Mouse (Mus musculus) CH12.LX (cell line): ENCODE measurements around the gene Klhl3. TPM values are rescaled to one million over a fixed set of nuclear protein-coding genes. Genes with fewer than 3 reads are reported as not detected.

Experiments
- DNase-seq: peaks from one replicate; pipeline ENCODE4 v3.0.0-alpha.2; 2013; ENCODE audit errors: extremely low read depth
- H3K27ac ChIP-seq: 2 replicates; pipeline ENCODE4 v1.5.1; 2012; ENCODE audit warnings: low read depth, mild to moderate bottlenecking, control low read depth, moderate library complexity; ENCODE audit not compliant: insufficient read depth
- H3K27me3 ChIP-seq: replicated peaks from 2 replicates; pipeline ENCODE3; 2012; ENCODE audit warnings: inconsistent platforms
- H3K36me3 ChIP-seq, 2 experiments: replicated peaks in 1 of 2; 2 replicates each; pipeline versions ENCODE3 to v1.6.1; 2012; ENCODE audit warnings: inconsistent platforms in 1 of 2, low read length in 1 of 2, mild to moderate bottlenecking in 1 of 2, mixed read lengths in 1 of 2, moderate library complexity in 1 of 2; ENCODE audit not compliant: control insufficient read depth in 1 of 2, insufficient read depth in 1 of 2
- H3K4me1 ChIP-seq, 2 experiments: 2 replicates each; pipeline ENCODE4 v1.6.1; 2012; ENCODE audit warnings: inconsistent platforms in 1 of 2, moderate library complexity in 1 of 2; ENCODE audit not compliant: insufficient read depth in 2 of 2, control insufficient read depth in 1 of 2
- H3K4me2 ChIP-seq: 2 replicates; pipeline ENCODE4 v1.6.1; 2012; ENCODE audit warnings: low read depth, mild to moderate bottlenecking, control low read depth; ENCODE audit not compliant: poor library complexity, insufficient read depth, severe bottlenecking
- H3K4me3 ChIP-seq, 3 experiments: fragments of 150-350 bp in 1 of 3; sonication (generic) in 1 of 3; replicated peaks in 1 of 3; 2 replicates each; pipeline versions ENCODE3 to v1.5.1; 2011 to 2012; ENCODE audit warnings: low read depth in 2 of 3, low read length in 2 of 3, mild to moderate bottlenecking in 2 of 3, moderate library complexity in 2 of 3, control low read depth in 1 of 3, improper control_type of control experiment in 1 of 3, inconsistent platforms in 1 of 3, mixed read lengths in 1 of 3; ENCODE audit not compliant: poor library complexity in 1 of 3
- H3K79me2 ChIP-seq: replicated peaks from 2 replicates; pipeline ENCODE4 v1.6.1; 2012; ENCODE audit warnings: mild to moderate bottlenecking, moderate library complexity; ENCODE audit not compliant: control insufficient read depth, poor library complexity, insufficient read depth, severe bottlenecking; ENCODE audit errors: extremely low read depth
- H3K9ac ChIP-seq: 2 replicates; pipeline ENCODE4 v1.6.1; 2012; ENCODE audit warnings: low read depth, mild to moderate bottlenecking, control low read depth, moderate library complexity; ENCODE audit not compliant: insufficient read depth
- H3K9me3 ChIP-seq: replicated peaks from 2 replicates; pipeline ENCODE3; 2012; ENCODE audit warnings: low read length, inconsistent platforms, mixed read lengths
- BHLHE40 ChIP-seq: IDR thresholded peaks from 2 replicates; pipeline ENCODE4 v1.6.1; 2011; ENCODE audit warnings: mild to moderate bottlenecking, low read depth, low read length, improper control_type of control experiment
- CHD1 ChIP-seq: IDR thresholded peaks from 2 replicates; pipeline ENCODE4 v1.6.1; 2012; ENCODE audit warnings: low read depth, low read length, improper control_type of control experiment, inconsistent platforms
- CTCF ChIP-seq, 2 experiments: IDR thresholded peaks in 1 of 2; conservative IDR thresholded peaks in 1 of 2; 2 replicates each; pipeline ENCODE4 v1.5.1; 2011 to 2012; ENCODE audit warnings: low read depth in 2 of 2, low read length in 2 of 2, improper control_type of control experiment in 1 of 2, inconsistent platforms in 1 of 2, mild to moderate bottlenecking in 1 of 2, moderate library complexity in 1 of 2
- E2F4 ChIP-seq: IDR thresholded peaks from 2 replicates; pipeline ENCODE4 v1.6.1; 2011; ENCODE audit warnings: low read depth, low read length, improper control_type of control experiment; ENCODE audit not compliant: insufficient replicate concordance
- ELF1 ChIP-seq: IDR thresholded peaks from 2 replicates; pipeline ENCODE4 v1.6.1; 2014; ENCODE audit warnings: low read depth, mild to moderate bottlenecking, inconsistent platforms, low read length, improper control_type of control experiment
- EP300 ChIP-seq: IDR thresholded peaks from 2 replicates; pipeline ENCODE4 v1.6.1; 2011; ENCODE audit warnings: low read length, improper control_type of control experiment
- HCFC1 ChIP-seq: IDR thresholded peaks from 2 replicates; pipeline ENCODE4 v1.6.1; 2012; ENCODE audit warnings: low read depth, mild to moderate bottlenecking, inconsistent platforms, low read length, improper control_type of control experiment
- IRF4 ChIP-seq: IDR thresholded peaks from 2 replicates; pipeline ENCODE4 v1.6.1; 2014; ENCODE audit warnings: low read depth, mild to moderate bottlenecking, inconsistent platforms, low read length, improper control_type of control experiment
- KAT2A ChIP-seq: IDR thresholded peaks from 2 replicates; pipeline ENCODE4 v1.6.1; 2012; ENCODE audit warnings: low read length, improper control_type of control experiment, inconsistent platforms; ENCODE audit not compliant: insufficient replicate concordance
- MAX ChIP-seq: IDR thresholded peaks from 2 replicates; pipeline ENCODE4 v1.6.1; 2011; ENCODE audit warnings: low read length, improper control_type of control experiment
- MAZ ChIP-seq: IDR thresholded peaks from 2 replicates; pipeline ENCODE4 v1.6.1; 2012; ENCODE audit warnings: low read depth, mild to moderate bottlenecking, inconsistent platforms, low read length, improper control_type of control experiment, moderate library complexity
- MXI1 ChIP-seq: IDR thresholded peaks from 2 replicates; pipeline ENCODE4 v1.6.1; 2011; ENCODE audit warnings: mild to moderate bottlenecking, low read depth, low read length, improper control_type of control experiment
- MYC ChIP-seq: IDR thresholded peaks from 2 replicates; pipeline ENCODE4 v1.6.1; 2011; ENCODE audit warnings: low read depth, mild to moderate bottlenecking, improper control_type of control experiment, low read length
- NELFE ChIP-seq: IDR thresholded peaks from 2 replicates; pipeline ENCODE4 v1.6.1; 2011; ENCODE audit warnings: low read depth, low read length, improper control_type of control experiment
- NRF1 ChIP-seq: IDR thresholded peaks from 2 replicates; pipeline ENCODE4 v1.6.1; 2014; ENCODE audit warnings: low read depth, mild to moderate bottlenecking, inconsistent platforms, low read length, improper control_type of control experiment, moderate library complexity
- PAX5 ChIP-seq: IDR thresholded peaks from 2 replicates; pipeline ENCODE4 v1.6.1; 2012; ENCODE audit warnings: low read length, inconsistent platforms, mixed read lengths
- POLR2A ChIP-seq: IDR thresholded peaks from 2 replicates; pipeline ENCODE4 v1.6.1; 2011; ENCODE audit warnings: low read depth, mild to moderate bottlenecking, improper control_type of control experiment, low read length
- POLR2AphosphoS2 ChIP-seq: IDR thresholded peaks from 2 replicates; pipeline ENCODE4 v1.6.1; 2011; ENCODE audit warnings: low read depth, low read length, improper control_type of control experiment
- SIN3A ChIP-seq: IDR thresholded peaks from 2 replicates; pipeline ENCODE4 v1.6.1; 2012; ENCODE audit warnings: low read length, improper control_type of control experiment, inconsistent platforms
- TBP ChIP-seq: conservative IDR thresholded peaks from 2 replicates; pipeline ENCODE4 v1.6.1; 2011; ENCODE audit warnings: low read depth, low read length, improper control_type of control experiment
- TCF12 ChIP-seq: IDR thresholded peaks from 2 replicates; pipeline ENCODE4 v1.6.1; 2014; ENCODE audit warnings: low read depth, mild to moderate bottlenecking, inconsistent platforms, low read length, improper control_type of control experiment
- USF2 ChIP-seq: conservative IDR thresholded peaks from 2 replicates; pipeline ENCODE4 v1.6.1; 2011; ENCODE audit warnings: low read depth, low read length, improper control_type of control experiment
- ZNF384 ChIP-seq: IDR thresholded peaks from 2 replicates; pipeline ENCODE4 v1.6.1; 2012; ENCODE audit warnings: low read depth, low read length, improper control_type of control experiment, inconsistent platforms
- dilution Hi-C: fragments of 300-500 bp; cut with MboI; formaldehyde crosslinking; loops from 2 replicates; pipeline ENCODE4 v1.14.3; 2020; ENCODE audit warnings: low sequenced_read_pairs; ENCODE audit not compliant: extremely low pct_unique_long_range_greater_than_20kb, extremely low pct_ligation_motif_present
- in situ Hi-C: fragments of 300-500 bp; cut with MboI; formaldehyde crosslinking; loops from 3 replicates; pipeline ENCODE4 v1.14.3; 2019; ENCODE audit warnings: low sequenced_read_pairs, low pct_ligation_motif_present, low pct_unique_long_range_greater_than_20kb, mixed read lengths
- polyA plus RNA-seq: library from polyadenylated mRNA; unstranded; fragments of >175 nt; gene quantifications from 2 replicates; pipeline ENCODE4 v1.2.1, GENCODE M21; 2012; ENCODE audit warnings: low read depth; ENCODE audit not compliant: insufficient read length
- total RNA-seq, 2 experiments: library from RNA; depleted of rRNA; stranded (reverse); fragments of 300-350 nt in 1 of 2; fragments of >200 nt in 1 of 2; gene quantifications; 2 replicates each; pipeline ENCODE4 v1.2.3; 2012 to 2014

The Klhl3 gene
- total and polyA plus RNA-seq, 3 experiments, result not detected

GRCm38 (mm10) chr13:58131692-58132091 is 18.3 kb upstream of the Klhl3 start:
- H3K79me2 ChIP-seq, result peaks cover 16% of the 10 kb centered on the region
- dilution Hi-C loops, result no loop called here
- no peak for DNase-seq
- H3K27me3 ChIP-seq, result no peaks in the 10 kb centered on the region
- H3K4me3 ChIP-seq, result no peak overlapping the region
- peaks cover 8% of the 10 kb centered on the region for H3K9me3 ChIP-seq
- no peak overlapping the region for H3K27ac ChIP-seq
- TF ChIP-seq USF2, result no peak
- TF ChIP-seq CTCF (conservative IDR thresholded peaks at IDR 0.05 in 1 of 2, IDR thresholded peaks at IDR 0.05 in 1 of 2; ENCODE audit: low read depth in 2 of 2, low read length in 2 of 2), result peak in 1 of 2 experiments; percentile 9; a peak in 1 of 4 replicates
- H3K9ac ChIP-seq, result no peak overlapping the region
- in situ Hi-C loops, result no loop called here
- no peak overlapping the region for H3K4me2 ChIP-seq
- H3K36me3 ChIP-seq, result no peaks in the 10 kb centered on the region
- peaks cover 0 to 14% of the 10 kb centered on the region in 2 experiments; a peak in 2 of 4 replicates for H3K4me1 ChIP-seq

GRCm38 (mm10) chr13:58129687-58130246 is 16.4 kb upstream of the Klhl3 start:
- H3K9ac ChIP-seq, result peak overlapping the region; percentile 95
- peaks cover 3% of the 10 kb centered on the region for H3K9me3 ChIP-seq
- H3K27ac ChIP-seq, result peak overlapping the region; percentile 85
- H3K4me1 ChIP-seq, result peaks cover 0 to 23% of the 10 kb centered on the region in 2 experiments; a peak in 3 of 4 replicates
- H3K79me2 ChIP-seq, result peaks cover 22% of the 10 kb centered on the region
- H3K27me3 ChIP-seq, result no peaks in the 10 kb centered on the region
- in situ Hi-C loops, result no loop called here
- peak overlapping the region; percentile 39; the same call in 1 of the 2 replicates for H3K4me2 ChIP-seq
- no peak for DNase-seq
- H3K36me3 ChIP-seq, result peaks cover 0 to 9% of the 10 kb centered on the region in 2 experiments
- H3K4me3 ChIP-seq, result peak overlapping the region; percentile 62 to 91 (median 71)
- no peak for TF ChIP-seq POLR2AphosphoS2
- TF ChIP-seq ELF1, result no peak
- dilution Hi-C loops, result no loop called here

GRCm38 (mm10) chr13:58128768-58129671 is 15.6 kb upstream of the Klhl3 start:
- in situ Hi-C loops (no loop called here), dilution Hi-C loops (no loop called here)
- Histone ChIP-seq H3K79me2 (peaks cover 22% of the 10 kb centered on the region), H3K27me3 (no peaks in the 10 kb centered on the region), H3K4me2 (peak overlapping the region; percentile 39; the same call in 1 of the 2 replicates), H3K9me3 (no peaks in the 10 kb centered on the region), H3K4me1 (peaks cover 0 to 25% of the 10 kb centered on the region in 2 experiments; a peak in 3 of 4 replicates), H3K4me3 (peak overlapping the region; percentile 62 to 91 (median 71)), H3K27ac (peak overlapping the region; percentile 85), H3K9ac (peak overlapping the region; percentile 95), H3K36me3 (peaks cover 0 to 9% of the 10 kb centered on the region in 2 experiments)
- peak; percentile 89 for DNase-seq
- TF ChIP-seq E2F4 (peak; percentile 90; the same call in 1 of the 2 replicates), ZNF384 (no peak), CHD1 (no peak), POLR2A (peak; percentile 74), SIN3A (peak; percentile 74; the same call in 1 of the 2 replicates), HCFC1 (peak; percentile 79), NELFE (peak; percentile 72; the same call in 1 of the 2 replicates), BHLHE40 (peak; percentile 89), TBP (0 out of 2 replicates have a peak, but pooled peaks have one; percentile 0), TCF12 (peak; percentile 33), MXI1 (peak; percentile 55), MAZ (no peak; the same call in 1 of the 2 replicates), PAX5 (no peak), NRF1 (peak; percentile 40; the same call in 1 of the 2 replicates), MAX (peak; percentile 4; the same call in 1 of the 2 replicates), KAT2A (peak; percentile 69; the same call in 1 of the 2 replicates), EP300 (no peak), ELF1 (peak; percentile 79), IRF4 (no peak; the same call in 1 of the 2 replicates), MYC (0 out of 2 replicates have a peak, but pooled peaks have one; percentile 42)
